Mouse (Mus musculus) cortical plate, adult 2 months (tissue): ENCODE measurements around the gene Lonrf2. TPM values are rescaled to one million over a fixed set of nuclear protein-coding genes. Genes with fewer than 3 reads are reported as not detected.

ENCODE experiments used
- H3K27ac ChIP-seq: fragments of 200-500 bp; 2 replicates; pipeline ENCODE4 v1.5.1; 2012; ENCODE audit warnings: low read length, control low read depth, inconsistent platforms; ENCODE audit not compliant: insufficient read depth
- H3K4me1 ChIP-seq: fragments of 200-500 bp; 2 replicates; pipeline ENCODE4 v1.6.1; 2011; ENCODE audit warnings: low read length; ENCODE audit not compliant: control insufficient read depth, insufficient read depth
- H3K4me3 ChIP-seq: fragments of 200-500 bp; 2 replicates; pipeline ENCODE4 v1.5.1; 2011; ENCODE audit warnings: mild to moderate bottlenecking, low read length, control low read depth; ENCODE audit not compliant: insufficient read depth
- CTCF ChIP-seq: fragments of 200-500 bp; IDR thresholded peaks from 2 replicates; pipeline ENCODE4 v1.5.1; 2011; ENCODE audit warnings: mild to moderate bottlenecking, control low read depth, low read length; ENCODE audit not compliant: insufficient read depth; ENCODE audit errors: extremely low read depth
- POLR2A ChIP-seq: fragments of 200-500 bp; IDR thresholded peaks from 2 replicates; pipeline ENCODE4 v1.6.1; 2011; ENCODE audit warnings: mild to moderate bottlenecking, low read length, control low read depth; ENCODE audit not compliant: insufficient read depth; ENCODE audit errors: extremely low read depth
- polyA plus RNA-seq: library from polyadenylated mRNA; depleted of rRNA; stranded (reverse); fragments of >200 nt; gene quantifications from 2 replicates; pipeline ENCODE4 v1.2.3, GENCODE M21; 2012; rRNA removed

Gene Lonrf2
- polyA plus RNA-seq, 1 experiment = 60.5 TPM

GRCm38 (mm10) chr1:38757791-38758403 is 78.6 kb downstream of the Lonrf2 start:
- Histone ChIP-seq H3K4me1 (no peaks in the 10 kb centered on the region), H3K4me3 (no peak overlapping the region), H3K27ac (no peak overlapping the region)
- TF ChIP-seq CTCF (no peak), POLR2A (no peak)

GRCm38 (mm10) chr1:38743863-38744262 is 92.6 kb downstream of the Lonrf2 start:
- Histone ChIP-seq H3K27ac (no peak overlapping the region), H3K4me1 (no peaks in the 10 kb centered on the region), H3K4me3 (no peak overlapping the region)
- TF ChIP-seq CTCF (no peak), POLR2A (no peak)

Other genes with a start within 250 kb of the Lonrf2 start
- 24.1 and 25.3 TPM in 2 replicates for gene Aff3, start 171.8 kb downstream of the Lonrf2 start, polyA plus RNA-seq
- gene Chst10, start 61.5 kb upstream of the Lonrf2 start, polyA plus RNA-seq = 29.1 and 29.9 TPM in 2 replicates
- gene Nms, start 102.4 kb upstream of the Lonrf2 start, polyA plus RNA-seq = not detected in 2 replicates
- 42.9 and 43.2 TPM in 2 replicates for gene Pdcl3, start 148.9 kb upstream of the Lonrf2 start, polyA plus RNA-seq